In the genomic region with DNA sequence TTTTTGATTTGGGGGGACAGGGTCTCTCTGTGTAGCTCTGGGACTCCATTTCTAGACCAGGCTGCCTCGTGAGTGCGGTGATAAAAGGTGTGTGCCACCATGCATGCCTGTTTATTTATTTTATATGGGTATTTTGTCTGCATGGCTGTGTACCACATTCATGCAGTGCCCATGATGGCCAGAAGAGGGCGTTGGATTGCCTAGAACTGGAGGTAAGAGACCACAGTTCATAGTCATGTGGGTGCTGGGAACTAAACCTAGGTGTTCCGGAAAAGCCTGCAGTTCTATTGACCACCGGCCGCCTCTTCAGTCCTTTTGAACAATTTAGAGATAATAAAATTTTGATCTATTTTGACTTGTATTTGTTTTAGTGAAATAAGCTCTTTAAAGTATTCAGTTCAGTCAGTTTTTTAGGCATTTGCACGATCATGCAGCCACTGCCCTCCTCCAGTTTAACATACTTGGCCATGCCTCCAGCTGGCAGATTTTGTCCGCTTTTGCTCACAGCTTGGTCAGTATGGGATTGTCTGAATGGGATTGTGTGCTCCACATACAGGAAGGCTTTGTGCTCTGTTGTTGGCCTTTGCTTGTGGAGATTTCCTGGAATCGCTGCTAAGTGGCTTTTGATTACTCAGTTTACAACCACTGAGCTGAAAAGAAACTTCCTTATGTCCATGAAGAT, we compare ENCODE assay signal across 8 mouse cellular contexts.
DNase-seq lines count a peak whose midpoint lies in the region; TF ChIP-seq lines count a peak whose summit lies in the region.
"Had no signal": no experiment of that assay in that cellular context is flagged by ENCODE, and none has a peak within 500 bp of the region (broad histone marks: within the 10 kb centered on the region; RNA-seq: fewer than 3 reads in every experiment).

No protein-coding gene starts in this region.

- TF ChIP-seq RAD21 in CH12.LX (IDR thresholded peaks at IDR 0.05; ENCODE audit: low read depth, low read length) (no peak), MEL (IDR thresholded peaks at IDR 0.05; ENCODE audit: low read depth, low read length) (peak; percentile 9; the same call in 1 of the 2 replicates)

- H3K36me3 ChIP-seq in CH12.LX (replicated peaks in 1 of 2; ENCODE audit: control insufficient read depth in 1 of 2, insufficient read depth in 1 of 2, low read length in 1 of 2) (no peaks in the 10 kb centered on the region), MEL (ENCODE audit: control insufficient read depth in 1 of 2, insufficient read depth in 2 of 2, low read length in 2 of 2) (no peaks in the 10 kb centered on the region)

- TF ChIP-seq POLR2A in CH12.LX (IDR thresholded peaks at IDR 0.05; ENCODE audit: low read depth, low read length) (no peak), MEL (IDR thresholded peaks at IDR 0.05; ENCODE audit: control insufficient read depth in 1 of 2, insufficient read depth in 1 of 2, low read depth in 1 of 2, low read length in 2 of 2, poor library complexity in 1 of 2) (no peak)

- H3K27ac ChIP-seq in CH12.LX (ENCODE audit: insufficient read depth, low read depth) (no peak overlapping the region), MEL (ENCODE audit: control insufficient read depth, low read depth, low read length) (no peak overlapping the region)
- H3K27ac ChIP-seq: heart, embryonic 15.5 days had no signal

- no peak overlapping the region for H3K4me3 ChIP-seq in CH12.LX (replicated peaks in 1 of 3; ENCODE audit: low read depth in 2 of 3, low read length in 2 of 3, poor library complexity in 1 of 3)
- no peak overlapping the region for H3K4me3 ChIP-seq in MEL (ENCODE audit: control insufficient read depth in 1 of 2, insufficient read depth in 1 of 2, low read depth in 2 of 2, low read length in 2 of 2)
- H3K4me3 ChIP-seq: heart, embryonic 15.5 days had no signal

- no peak overlapping the region for H3K9ac ChIP-seq in CH12.LX (ENCODE audit: insufficient read depth, low read depth)
- H3K9ac ChIP-seq in MEL (ENCODE audit: control insufficient read depth, low read depth, low read length, poor library complexity, severe bottlenecking), result no peak overlapping the region
- H3K9ac ChIP-seq: heart, embryonic 15.5 days had no signal

- in situ Hi-C loops in CH12.LX (cut with MboI; ENCODE audit: low pct_ligation_motif_present, low pct_unique_long_range_greater_than_20kb, low sequenced_read_pairs), result loop anchor here (10.0 kb wide), 1 partner anchor 100 kb away; no protein-coding TSS in a partner anchor

- H3K4me2 ChIP-seq in CH12.LX (ENCODE audit: insufficient read depth, low read depth, poor library complexity, severe bottlenecking), result no peak overlapping the region
- H3K4me2 ChIP-seq: heart, embryonic 15.5 days had no signal

- H3K4me1 ChIP-seq in CH12.LX (ENCODE audit: control insufficient read depth in 1 of 2, insufficient read depth in 2 of 2) (peaks cover 0 to 12% of the 10 kb centered on the region in 2 experiments; a peak in 2 of 4 replicates), MEL (ENCODE audit: control insufficient read depth in 1 of 2, insufficient read depth in 2 of 2, low read length in 2 of 2) (no peaks in the 10 kb centered on the region)
- H3K4me1 ChIP-seq: heart, embryonic 15.5 days had no signal

- H3K79me2 ChIP-seq in CH12.LX (replicated peaks; ENCODE audit: control insufficient read depth, extremely low read depth, insufficient read depth, poor library complexity, severe bottlenecking) (no peaks in the 10 kb centered on the region), MEL (ENCODE audit: control insufficient read depth, insufficient read depth, low read length, poor library complexity) (no peaks in the 10 kb centered on the region)

- peak; percentile 17 for DNase-seq in layer of hippocampus, adult 11-12 months (ENCODE audit: low spot score)
- no peak for DNase-seq in layer of hippocampus, adult 8-10 months (ENCODE audit: low spot score in 2 of 2)
- peak; percentile 11 for DNase-seq in CH12.LX (ENCODE audit: extremely low read depth)
- DNase-seq in MEL (ENCODE audit: low read depth, low spot score), result peak; percentile 38
- peak; percentile 34 to 36 for DNase-seq in kidney, postnatal 4 days
- DNase-seq in urinary bladder, adult 2 months (ENCODE audit: low spot score), result no peak
- DNase-seq in urinary bladder, postnatal 36 days (ENCODE audit: low spot score in 2 of 2), result no peak

- no peaks in the 10 kb centered on the region for H3K27me3 ChIP-seq in CH12.LX (replicated peaks)
- H3K27me3 ChIP-seq in MEL (ENCODE audit: control insufficient read depth in 1 of 2, insufficient read depth in 2 of 2, low read length in 2 of 2), result peaks cover 3 to 4% of the 10 kb centered on the region in 2 experiments
- H3K27me3 ChIP-seq: heart, embryonic 15.5 days had no signal

- dilution Hi-C loops in CH12.LX (cut with MboI; ENCODE audit: extremely low pct_ligation_motif_present, extremely low pct_unique_long_range_greater_than_20kb, low sequenced_read_pairs), result no loop called here

- TF ChIP-seq CTCF in CH12.LX (conservative IDR thresholded peaks at IDR 0.05 in 1 of 2, IDR thresholded peaks at IDR 0.05 in 1 of 2; ENCODE audit: low read depth in 2 of 2, low read length in 2 of 2), result peak; percentile 17 to 34; a peak in 3 of 4 replicates
- peak; percentile 43 to 51 (median 49) for TF ChIP-seq CTCF in MEL (IDR thresholded peaks at IDR 0.05 in 2 of 3, conservative IDR thresholded peaks at IDR 0.05 in 1 of 3; ENCODE audit: control insufficient read depth in 1 of 3, insufficient read depth in 1 of 3, low read depth in 2 of 3, low read length in 3 of 3, poor library complexity in 1 of 3, severe bottlenecking in 1 of 3)

- TF ChIP-seq EP300 in CH12.LX (IDR thresholded peaks at IDR 0.05; ENCODE audit: low read length) (no peak), MEL (IDR thresholded peaks at IDR 0.05; ENCODE audit: low read depth in 1 of 2, low read length in 2 of 2) (no peak)

- H3K9me3 ChIP-seq in CH12.LX (replicated peaks; ENCODE audit: low read length) (no peaks in the 10 kb centered on the region), MEL (replicated peaks; ENCODE audit: insufficient read depth, low read length) (no peaks in the 10 kb centered on the region)
- H3K9me3 ChIP-seq: heart, embryonic 15.5 days had no signal

TF ChIP-seq in CH12.LX, 34 proteins besides CTCF, POLR2A, EP300 and RAD21:
- TF ChIP-seq E2F4 (IDR thresholded peaks at IDR 0.05; ENCODE audit: insufficient replicate concordance, low read depth, low read length) (no peak), RCOR1 (conservative IDR thresholded peaks at IDR 0.05; ENCODE audit: low read depth, low read length) (no peak), TBP (conservative IDR thresholded peaks at IDR 0.05; ENCODE audit: low read depth, low read length) (no peak), GABPA (IDR thresholded peaks at IDR 0.05; ENCODE audit: insufficient replicate concordance, low read depth, low read length) (no peak), ZMIZ1 (IDR thresholded peaks at IDR 0.05; ENCODE audit: low read depth, low read length) (no peak), JUND (conservative IDR thresholded peaks at IDR 0.05; ENCODE audit: low read depth, low read length) (no peak), SMC3 (IDR thresholded peaks at IDR 0.05; ENCODE audit: low read depth, low read length) (no peak), CHD2 (IDR thresholded peaks at IDR 0.05; ENCODE audit: low read length) (no peak), POLR2AphosphoS2 (IDR thresholded peaks at IDR 0.05; ENCODE audit: low read depth, low read length) (no peak), USF1 (IDR thresholded peaks at IDR 0.05; ENCODE audit: low read depth, low read length) (no peak), USF2 (conservative IDR thresholded peaks at IDR 0.05; ENCODE audit: low read depth, low read length) (no peak), ETS1 (conservative IDR thresholded peaks at IDR 0.05; ENCODE audit: low read depth, low read length) (no peak)

TF ChIP-seq in MEL, 35 proteins besides CTCF, POLR2A, EP300 and RAD21:
- TF ChIP-seq NRF1 (IDR thresholded peaks at IDR 0.05; ENCODE audit: insufficient read depth, low read depth, low read length, poor library complexity, severe bottlenecking), result no peak
- no peak for TF ChIP-seq POLR2AphosphoS5 (IDR thresholded peaks at IDR 0.05; ENCODE audit: borderline replicate concordance, low read depth, low read length)
- TF ChIP-seq TBP (IDR thresholded peaks at IDR 0.05; ENCODE audit: low read depth, low read length), result no peak
- TF ChIP-seq MAZ (IDR thresholded peaks at IDR 0.05; ENCODE audit: low read depth, low read length), result no peak
- no peak for TF ChIP-seq KAT2A (conservative IDR thresholded peaks at IDR 0.05; ENCODE audit: low read depth, low read length)
- no peak for TF ChIP-seq MYC (IDR thresholded peaks at IDR 0.05; ENCODE audit: low read depth, low read length)
- no peak for TF ChIP-seq USF1 (IDR thresholded peaks at IDR 0.05; ENCODE audit: low read depth, low read length)
- TF ChIP-seq MYB (IDR thresholded peaks at IDR 0.05; ENCODE audit: low read depth, low read length), result no peak
- TF ChIP-seq UBTF (IDR thresholded peaks at IDR 0.05; ENCODE audit: borderline replicate concordance, insufficient read depth, low read depth, low read length), result no peak
- TF ChIP-seq ZNF384 (IDR thresholded peaks at IDR 0.05; ENCODE audit: low read depth, low read length), result no peak
- no peak for TF ChIP-seq MXI1 (IDR thresholded peaks at IDR 0.05; ENCODE audit: low read depth, low read length)
- TF ChIP-seq TCF12 (IDR thresholded peaks at IDR 0.05; ENCODE audit: low read depth, low read length), result no peak
- no peak for TF ChIP-seq RCOR1 (IDR thresholded peaks at IDR 0.05; ENCODE audit: low read depth, low read length)
- TF ChIP-seq USF2 (IDR thresholded peaks at IDR 0.05; ENCODE audit: borderline replicate concordance in 1 of 2, insufficient read depth in 1 of 2, low read depth in 1 of 2, low read length in 2 of 2), result no peak
- no peak for TF ChIP-seq BHLHE40 (IDR thresholded peaks at IDR 0.05; ENCODE audit: borderline replicate concordance, low read depth, low read length)
- no peak for TF ChIP-seq E2F4 (IDR thresholded peaks at IDR 0.05; ENCODE audit: borderline replicate concordance, low read depth, low read length)
- no peak for TF ChIP-seq HCFC1 (IDR thresholded peaks at IDR 0.05; ENCODE audit: low read depth, low read length)
- TF ChIP-seq CHD1 (IDR thresholded peaks at IDR 0.05; ENCODE audit: low read depth, low read length), result no peak

Comparison
In these comparisons a context has a peak if more than half of its experiments do, and no peak if none do; other contexts are left out.
1. DNase-seq: peak in layer of hippocampus, adult 11-12 months (single experiment), CH12.LX (single experiment), MEL (single experiment) and kidney, postnatal 4 days (2 of 2); none in layer of hippocampus, adult 8-10 months (0 of 2), urinary bladder, adult 2 months (single experiment) and urinary bladder, postnatal 36 days (0 of 2).